15 mouse cellular contexts compared by ENCODE assay signal in the genomic region with DNA sequence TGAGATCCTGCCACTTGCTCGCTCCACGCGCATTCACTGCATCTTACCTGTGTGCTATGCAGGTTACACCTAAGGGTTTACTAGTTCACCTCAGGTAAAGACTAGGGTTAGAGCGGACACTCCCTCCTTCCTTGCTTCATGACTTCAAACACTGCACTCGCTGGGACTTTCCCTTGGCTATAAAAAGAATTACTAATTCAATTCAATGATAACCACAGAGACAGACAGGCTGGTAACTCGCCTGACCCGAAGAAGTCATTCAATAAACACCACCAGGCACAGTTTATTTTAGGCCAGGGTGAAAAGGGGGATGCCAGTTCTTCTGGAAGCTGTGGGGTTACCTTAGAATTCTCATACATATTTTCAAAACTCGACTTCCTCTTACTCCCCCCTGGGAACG.
A peak's percentile ranks its signal among the peaks of the same experiment; 100 is the strongest.
DNase-seq lines count a peak whose midpoint lies in the region; ATAC-seq lines count a peak whose summit lies in the region.
"Had no signal": no experiment of that assay in that cellular context is flagged by ENCODE, and none has a peak within 500 bp of the region (broad histone marks: within the 10 kb centered on the region; RNA-seq: fewer than 3 reads in every experiment).

No protein-coding gene starts in this region.

- H3K9ac ChIP-seq in heart, embryonic 15.5 days: no peak overlapping the region
- H3K9ac ChIP-seq in hindbrain, embryonic 13.5 days: no peak overlapping the region
- H3K9ac ChIP-seq in forebrain, embryonic 14.5 days (ENCODE audit: low read length): no peak overlapping the region
- H3K9ac ChIP-seq: kidney, embryonic 15.5 days; liver, embryonic 13.5 days; midbrain, embryonic 15.5 days; neural tube, embryonic 12.5 days had no signal

- DNase-seq in heart, adult 18-20 months: peak; percentile 27 to 32
- no peak for DNase-seq in heart, postnatal 4 days
- DNase-seq in spleen, postnatal 36 days (ENCODE audit: low spot score in 2 of 2): peak; percentile 6 to 43
- no peak for DNase-seq in spleen, postnatal 4 days (ENCODE audit: low spot score in 2 of 2)
- DNase-seq in forebrain, embryonic 14.5 days (ENCODE audit: low spot score): no peak
- no peak for DNase-seq in yolk sac, embryonic 10.5 days (ENCODE audit: low spot score)
- DNase-seq: adrenal gland, adult 8-10 months; cerebellum, adult 8-10 months; liver, embryonic 13.5 days; lung, postnatal 4 days had no signal

- H3K4me2 ChIP-seq in heart, embryonic 15.5 days: no peak overlapping the region; the same call in 1 of the 2 replicates
- H3K4me2 ChIP-seq in hindbrain, embryonic 13.5 days: no peak overlapping the region
- no peak overlapping the region for H3K4me2 ChIP-seq in forebrain, embryonic 14.5 days (ENCODE audit: low read length)
- H3K4me2 ChIP-seq: kidney, embryonic 15.5 days; liver, embryonic 13.5 days; midbrain, embryonic 15.5 days; neural tube, embryonic 12.5 days had no signal

- 40% methylated on average over 9 of the region's 9 CpGs for WGBS in heart, embryonic 15.5 days
- WGBS in hindbrain, embryonic 13.5 days: 77% methylated on average over 9 of the region's 9 CpGs
- WGBS in forebrain, embryonic 14.5 days: 82% methylated on average over 9 of the region's 9 CpGs

- H3K9me3 ChIP-seq in heart, embryonic 15.5 days (replicated peaks): no peaks in the 10 kb centered on the region
- H3K9me3 ChIP-seq in hindbrain, embryonic 13.5 days: no peaks in the 10 kb centered on the region
- H3K9me3 ChIP-seq in forebrain, embryonic 14.5 days (replicated peaks; ENCODE audit: control insufficient read depth, low read length): no peaks in the 10 kb centered on the region
- H3K9me3 ChIP-seq: kidney, embryonic 15.5 days; liver, embryonic 13.5 days; midbrain, embryonic 15.5 days; neural tube, embryonic 12.5 days had no signal

- peaks cover 41% of the 10 kb centered on the region for H3K4me1 ChIP-seq in heart, embryonic 15.5 days (replicated peaks)
- H3K4me1 ChIP-seq in hindbrain, embryonic 13.5 days (replicated peaks): peaks cover 27% of the 10 kb centered on the region
- H3K4me1 ChIP-seq in forebrain, embryonic 14.5 days (ENCODE audit: control insufficient read depth, insufficient read depth, low read length): peaks cover 13% of the 10 kb centered on the region

- H3K36me3 ChIP-seq in heart, embryonic 15.5 days: no peaks in the 10 kb centered on the region
- no peaks in the 10 kb centered on the region for H3K36me3 ChIP-seq in hindbrain, embryonic 13.5 days
- H3K36me3 ChIP-seq in forebrain, embryonic 14.5 days (ENCODE audit: control insufficient read depth, insufficient read depth, low read length): no peaks in the 10 kb centered on the region
- H3K36me3 ChIP-seq: kidney, embryonic 15.5 days; liver, embryonic 13.5 days; midbrain, embryonic 15.5 days; neural tube, embryonic 12.5 days had no signal

- no peaks in the 10 kb centered on the region for H3K27me3 ChIP-seq in heart, embryonic 15.5 days
- H3K27me3 ChIP-seq in hindbrain, embryonic 13.5 days: no peaks in the 10 kb centered on the region
- no peaks in the 10 kb centered on the region for H3K27me3 ChIP-seq in forebrain, embryonic 14.5 days (replicated peaks; ENCODE audit: control insufficient read depth, insufficient read depth, low read length)
- H3K27me3 ChIP-seq: kidney, embryonic 15.5 days; liver, embryonic 13.5 days; midbrain, embryonic 15.5 days; neural tube, embryonic 12.5 days had no signal

- ATAC-seq in heart, embryonic 15.5 days (replicated peaks; ENCODE audit: insufficient number of reproducible peaks, insufficient read depth, low FRiP score, low read depth): no peak; the same call in 1 of the 2 replicates
- ATAC-seq in hindbrain, embryonic 13.5 days (ENCODE audit: low FRiP score): no peak
- ATAC-seq in forebrain, embryonic 14.5 days: no peak
- ATAC-seq: midbrain, embryonic 15.5 days had no signal

- peak overlapping the region; percentile 48 for H3K27ac ChIP-seq in heart, embryonic 15.5 days
- H3K27ac ChIP-seq in hindbrain, embryonic 13.5 days: no peak overlapping the region
- H3K27ac ChIP-seq in forebrain, embryonic 14.5 days (ENCODE audit: low read depth, low read length): no peak overlapping the region
- H3K27ac ChIP-seq: kidney, embryonic 15.5 days; liver, embryonic 13.5 days; midbrain, embryonic 15.5 days; neural tube, embryonic 12.5 days had no signal

- no peak overlapping the region for H3K4me3 ChIP-seq in heart, embryonic 15.5 days
- no peak overlapping the region for H3K4me3 ChIP-seq in hindbrain, embryonic 13.5 days
- H3K4me3 ChIP-seq in forebrain, embryonic 14.5 days (ENCODE audit: low read depth, low read length): no peak overlapping the region
- H3K4me3 ChIP-seq: kidney, embryonic 15.5 days; liver, embryonic 13.5 days; midbrain, embryonic 15.5 days; neural tube, embryonic 12.5 days had no signal

Comparison
In these comparisons a context has a peak if more than half of its experiments do, and no peak if none do; other contexts are left out.
1. DNase-seq: peak in heart, adult 18-20 months (2 of 2) and spleen, postnatal 36 days (2 of 2); none in heart, postnatal 4 days (single experiment), spleen, postnatal 4 days (0 of 2), forebrain, embryonic 14.5 days (single experiment) and yolk sac, embryonic 10.5 days (single experiment).